Mouse (Mus musculus): Measurements from ENCODE around the gene Nwd2. TPM values are rescaled to one million over a fixed set of nuclear protein-coding genes. Genes with fewer than 3 reads are reported as not detected.

The Nwd2 gene
- total RNA-seq (2023) = not detected

DNA sequence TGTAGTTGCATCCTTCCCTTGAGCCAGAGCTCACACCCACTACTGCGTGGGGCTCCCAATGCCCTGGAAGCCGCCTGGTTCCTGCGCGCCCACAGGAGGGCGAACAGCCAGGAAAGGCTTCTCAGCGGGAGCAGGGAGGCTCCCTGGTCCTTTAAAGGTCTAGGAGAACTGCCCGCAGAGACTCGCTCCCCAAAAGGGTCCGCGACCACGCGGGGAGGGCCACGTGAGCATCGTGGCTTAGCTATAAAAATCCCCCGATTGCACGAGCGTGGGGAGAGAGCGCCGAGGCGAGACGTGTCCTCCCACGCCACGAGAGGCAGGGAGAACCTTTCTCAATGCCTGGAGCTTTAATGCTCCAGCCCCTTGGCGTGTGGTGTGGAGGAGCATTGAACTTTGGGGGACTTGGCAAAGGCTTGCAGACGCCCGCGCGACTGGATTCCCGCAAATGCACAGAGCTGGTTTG is at the start of gene Nwd2:
Nwd2 (plus strand) TSS at position 33 of the 463 bp plus-strand sequence.

DNA sequence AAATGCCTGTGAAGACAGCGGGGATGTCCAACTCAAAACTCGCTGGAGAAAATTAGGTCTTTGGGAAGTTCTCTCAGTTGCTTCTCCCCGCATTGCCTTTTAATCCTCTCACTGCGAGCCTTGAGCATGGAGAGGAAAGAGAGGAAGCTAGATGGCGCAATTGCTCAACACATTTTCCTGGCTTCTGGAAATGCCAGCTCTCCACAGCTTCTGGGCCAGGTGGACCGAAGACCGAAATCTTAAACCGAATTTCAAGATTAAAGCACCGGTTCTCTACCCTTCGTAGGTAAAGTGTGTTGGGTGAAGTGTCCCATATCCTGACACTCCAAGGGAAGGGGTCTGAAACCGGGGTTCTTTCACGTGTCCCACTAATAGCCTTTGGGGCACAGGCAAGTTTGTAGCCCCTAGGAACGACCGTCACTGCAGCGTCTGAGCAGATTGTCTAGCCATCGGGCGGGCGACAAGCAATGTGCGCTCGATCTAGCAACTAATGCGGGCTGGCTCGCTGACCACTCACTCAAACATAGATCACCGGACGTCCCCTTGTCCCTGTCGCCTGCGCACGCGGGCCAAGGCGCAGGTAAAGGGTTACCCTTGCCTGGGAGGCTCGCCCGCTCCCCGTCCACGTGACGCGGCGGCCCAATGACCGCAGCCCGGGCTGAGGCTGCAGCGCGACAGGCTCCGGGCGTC is 163.1 kb downstream of the Nwd2 start, which contains the start of gene 0610040J01Rik:
0610040J01Rik (plus strand) TSS at position 545 of the 690 bp plus-strand sequence.

Other genes starting within 250 kb of the Nwd2 start
- not detected for gene 0610040J01Rik, start 163.3 kb downstream of the Nwd2 start, total RNA-seq (2023)

Data from CD4-positive naive resting alpha-beta T cell, adult 57 days (primary cell).